Mouse (Mus musculus) kidney, embryonic 14.5 days (tissue): ENCODE data around the gene 1700066M21Rik. TPM values are rescaled to one million over a fixed set of nuclear protein-coding genes. Genes with fewer than 3 reads are reported as not detected.

Experiments used
- ATAC-seq: fragments of 200-750 bp; cut with Nextera tagmentation; 2 replicates; pipeline ENCODE4 v1.8.0; 2017; ENCODE audit warnings: moderate number of reproducible peaks, mild to moderate bottlenecking, moderate TSS enrichment, moderate library complexity; ENCODE audit not compliant: low FRiP score, low TSS enrichment
- H3K27ac ChIP-seq: fragments of 300-500 bp; sonication (generic); 2 replicates; pipeline ENCODE4 v1.5.1; 2014; ENCODE audit warnings: low read depth, mild to moderate bottlenecking, low read length, moderate library complexity, mixed read lengths
- H3K27me3 ChIP-seq: fragments of 300-500 bp; sonication (generic); 2 replicates; pipeline ENCODE4 v1.6.1; 2014; ENCODE audit warnings: mild to moderate bottlenecking, low read length; ENCODE audit not compliant: control insufficient read depth, insufficient read depth
- H3K36me3 ChIP-seq: fragments of 300-500 bp; sonication (generic); 2 replicates; pipeline ENCODE4 v1.6.1; 2014; ENCODE audit warnings: low read length, mixed read lengths; ENCODE audit not compliant: control insufficient read depth, insufficient read depth
- H3K4me1 ChIP-seq: fragments of 300-500 bp; sonication (generic); 2 replicates; pipeline ENCODE4 v1.6.1; 2014; ENCODE audit warnings: low read length, mixed read lengths; ENCODE audit not compliant: control insufficient read depth, insufficient read depth
- H3K4me2 ChIP-seq: fragments of 300-500 bp; sonication (generic); replicated peaks from 2 replicates; pipeline ENCODE4 v1.6.1; 2014; ENCODE audit warnings: low read depth, mild to moderate bottlenecking, low read length
- H3K4me3 ChIP-seq: fragments of 300-500 bp; sonication (generic); 2 replicates; pipeline ENCODE4 v1.5.1; 2014; ENCODE audit warnings: mild to moderate bottlenecking, low read length
- H3K9ac ChIP-seq: fragments of 300-500 bp; sonication (generic); 2 replicates; pipeline ENCODE4 v1.6.1; 2014; ENCODE audit warnings: low read depth, mild to moderate bottlenecking, low read length, moderate library complexity
- H3K9me3 ChIP-seq: fragments of 300-500 bp; sonication (generic); 2 replicates; pipeline ENCODE4 v1.6.1; 2016; ENCODE audit warnings: low read length; ENCODE audit not compliant: control insufficient read depth
- WGBS: fragments of 180-500 bp; shearing (Covaris S2); extraction: QIAGEN DNeasy Blood & Tissue Kit; methylation state at CpG from one replicate; pipeline ENCODE4 v1.1.7; 2014; 5-methylcytosine and 5-hydroxymethylcytosine counted together
- polyA plus RNA-seq: library from polyadenylated mRNA; unstranded; fragments of >200 nt; fragmentation: Nextera tagmentation; extraction: Ambion mirVana; gene quantifications from 2 replicates; pipeline ENCODE4 v1.2.1, GENCODE M21; 2014

1700066M21Rik gene
- polyA plus RNA-seq, result 10.9 and 12.8 TPM in 2 replicates

DNA sequence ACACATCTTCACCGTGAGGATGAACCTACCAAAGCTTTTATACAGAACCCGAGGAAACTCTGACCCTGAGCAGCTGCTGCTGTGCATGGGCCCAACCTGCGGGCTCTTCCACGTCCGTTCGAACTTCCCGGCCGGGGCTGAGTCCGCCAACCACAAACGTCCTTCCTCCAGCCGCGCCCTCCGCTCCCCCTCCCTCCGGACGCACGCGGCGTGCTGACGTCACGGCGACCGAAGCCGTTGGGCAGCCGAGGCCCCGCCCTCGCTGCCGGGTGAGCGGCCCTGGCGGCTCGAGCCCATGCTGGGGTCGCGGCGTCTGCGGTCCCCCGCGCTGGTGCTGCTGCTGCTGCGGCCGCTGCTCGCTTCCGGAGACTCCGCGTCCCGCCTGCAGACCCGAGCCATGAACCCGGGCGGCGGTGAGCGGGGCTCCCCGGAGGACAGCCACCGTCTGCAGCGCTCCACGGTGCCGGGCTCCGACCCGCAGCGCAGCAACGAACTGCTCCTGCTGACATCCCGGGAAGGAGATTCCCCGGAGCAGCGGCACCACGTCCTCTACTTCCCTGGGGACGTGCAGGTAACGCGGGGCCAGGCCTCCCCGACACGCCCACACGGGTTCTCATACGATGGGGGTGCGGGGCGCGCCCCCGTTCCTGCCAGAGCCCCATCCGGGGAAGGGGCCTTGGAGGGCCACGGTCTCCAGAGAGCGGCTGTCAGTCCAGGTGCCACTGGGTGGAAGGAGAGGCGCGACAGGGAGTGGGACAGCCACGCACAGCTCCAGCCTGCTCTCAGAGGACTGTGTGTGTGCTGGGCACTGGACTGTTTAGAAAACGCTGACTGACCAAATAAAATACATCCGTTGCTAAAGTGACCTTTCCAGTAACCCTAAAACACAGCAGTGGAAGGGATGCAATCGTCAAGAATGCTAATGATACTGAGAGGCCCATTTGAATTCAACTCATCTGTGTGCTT, at the start of gene 1700066M21Rik:
Gene 1700066M21Rik, plus strand, starts transcription at position 245 of the 966 bp plus-strand sequence.
- under 1% methylated on average over 81 of the region's 81 CpGs for WGBS
- ATAC-seq, result peak; percentile 98

DNA sequence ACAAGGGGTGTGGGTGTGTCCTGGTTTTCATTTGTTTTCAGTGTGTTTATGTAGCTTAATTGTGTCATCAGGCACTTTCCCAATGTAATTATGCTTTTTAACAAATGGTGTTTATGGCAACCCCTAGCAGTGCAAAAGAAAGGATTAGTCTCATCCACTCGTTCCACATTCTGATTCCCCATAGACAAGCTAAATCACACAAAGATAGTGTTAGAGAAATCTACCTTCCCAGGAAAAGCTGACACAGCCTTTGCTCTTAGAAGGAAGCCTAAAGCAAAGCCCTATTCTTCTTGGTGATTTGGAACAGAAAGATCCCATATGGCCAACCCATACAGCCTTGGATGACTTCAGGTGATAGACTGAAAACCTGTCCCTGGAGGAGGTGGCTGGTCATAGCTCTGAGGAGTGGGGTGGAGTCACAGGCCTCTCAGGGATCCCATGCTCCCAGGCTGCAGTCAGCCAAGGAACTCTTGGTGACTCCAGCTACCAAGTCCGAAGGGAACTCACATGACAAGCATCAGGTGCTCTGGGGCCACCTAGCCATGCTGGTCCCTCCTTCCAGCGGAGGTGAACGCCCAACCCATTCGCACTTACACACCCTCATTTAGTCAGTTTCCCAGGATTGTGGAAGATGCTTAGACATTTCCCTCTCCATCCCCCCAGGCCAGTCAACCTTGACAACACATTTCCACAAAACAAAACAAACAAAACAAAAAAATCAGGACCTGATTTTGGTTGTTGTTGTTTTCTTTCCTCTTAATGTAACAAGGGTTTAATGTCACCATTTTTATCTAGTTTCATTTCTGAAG, 47.9 kb upstream of the 1700066M21Rik start:
- Histone ChIP-seq H3K9ac (no peak overlapping the region), H3K36me3 (no peaks in the 10 kb centered on the region), H3K27ac (no peak overlapping the region), H3K9me3 (no peaks in the 10 kb centered on the region; the same call in 1 of the 2 replicates), H3K4me3 (no peak overlapping the region), H3K4me2 (no peak overlapping the region), H3K27me3 (no peaks in the 10 kb centered on the region), H3K4me1 (no peaks in the 10 kb centered on the region)
- ATAC-seq, result no peak
- WGBS, result 68% methylated on average over 5 of the region's 5 CpGs

More for the DNA sequence above, at the start of gene 1700066M21Rik:
- peak within 1 kb of the TSS; percentile 87 for H3K4me3 ChIP-seq
- no peaks in the 10 kb centered on the region for H3K9me3 ChIP-seq
- H3K36me3 ChIP-seq, result no peaks in the 10 kb centered on the region
- no peaks in the 10 kb centered on the region for H3K4me1 ChIP-seq
- H3K4me2 ChIP-seq, result peak within 1 kb of the TSS; percentile 81
- H3K27me3 ChIP-seq, result no peaks in the 10 kb centered on the region
- peak within 1 kb of the TSS; percentile 88 for H3K9ac ChIP-seq
- peak within 1 kb of the TSS; percentile 38; the same call in 1 of the 2 replicates for H3K27ac ChIP-seq

DNA sequence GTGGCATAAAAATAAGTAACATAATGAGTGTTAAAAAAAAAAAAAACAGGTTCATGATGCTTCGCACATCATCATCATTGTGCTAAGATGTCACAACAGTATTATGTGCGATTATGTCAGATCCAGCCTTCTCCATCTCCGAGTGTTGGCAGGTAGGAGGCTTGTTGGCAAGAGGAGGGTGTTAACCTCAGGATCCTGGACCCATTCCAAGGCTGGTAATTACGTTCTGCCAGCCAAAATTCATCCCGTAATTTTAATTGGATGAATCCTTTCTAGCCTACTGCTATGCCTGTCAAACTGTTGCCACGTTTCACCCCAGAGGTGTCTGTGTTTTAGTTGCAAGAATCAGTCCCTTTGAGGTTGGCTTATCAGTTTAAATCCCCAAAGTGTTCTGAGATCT, 47.2 kb upstream of the 1700066M21Rik start:
- H3K36me3 ChIP-seq, result no peaks in the 10 kb centered on the region
- no peak overlapping the region for H3K4me3 ChIP-seq
- no peak overlapping the region for H3K4me2 ChIP-seq
- no peaks in the 10 kb centered on the region; the same call in 1 of the 2 replicates for H3K9me3 ChIP-seq
- H3K27ac ChIP-seq, result no peak overlapping the region
- no peak for ATAC-seq
- H3K27me3 ChIP-seq, result no peaks in the 10 kb centered on the region
- WGBS, result 89% methylated on average over 6 of the region's 6 CpGs
- H3K9ac ChIP-seq, result no peak overlapping the region
- H3K4me1 ChIP-seq, result no peaks in the 10 kb centered on the region

DNA sequence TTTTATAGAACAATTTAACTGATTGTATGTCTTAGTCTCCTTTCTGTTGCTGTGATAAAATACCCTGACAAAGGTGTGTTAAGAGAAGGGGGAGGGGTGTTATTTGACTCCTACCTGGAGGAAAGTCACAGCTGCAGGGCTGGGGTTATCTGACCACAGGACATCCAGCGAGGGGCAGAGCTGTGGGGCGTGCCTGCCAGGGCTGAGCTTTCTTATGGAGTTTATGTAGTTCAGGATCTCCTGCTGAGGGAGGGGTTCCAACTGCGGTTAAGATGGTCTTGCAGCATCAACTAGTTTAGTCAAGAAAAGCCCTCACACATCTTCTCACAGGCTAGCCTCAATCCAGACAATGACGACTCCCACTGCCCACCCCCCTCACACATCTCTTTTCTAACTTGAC, 45.4 kb upstream of the 1700066M21Rik start:
- H3K4me2 ChIP-seq, result no peak overlapping the region
- WGBS, result 22% methylated on average over 4 of the region's 4 CpGs

DNA sequence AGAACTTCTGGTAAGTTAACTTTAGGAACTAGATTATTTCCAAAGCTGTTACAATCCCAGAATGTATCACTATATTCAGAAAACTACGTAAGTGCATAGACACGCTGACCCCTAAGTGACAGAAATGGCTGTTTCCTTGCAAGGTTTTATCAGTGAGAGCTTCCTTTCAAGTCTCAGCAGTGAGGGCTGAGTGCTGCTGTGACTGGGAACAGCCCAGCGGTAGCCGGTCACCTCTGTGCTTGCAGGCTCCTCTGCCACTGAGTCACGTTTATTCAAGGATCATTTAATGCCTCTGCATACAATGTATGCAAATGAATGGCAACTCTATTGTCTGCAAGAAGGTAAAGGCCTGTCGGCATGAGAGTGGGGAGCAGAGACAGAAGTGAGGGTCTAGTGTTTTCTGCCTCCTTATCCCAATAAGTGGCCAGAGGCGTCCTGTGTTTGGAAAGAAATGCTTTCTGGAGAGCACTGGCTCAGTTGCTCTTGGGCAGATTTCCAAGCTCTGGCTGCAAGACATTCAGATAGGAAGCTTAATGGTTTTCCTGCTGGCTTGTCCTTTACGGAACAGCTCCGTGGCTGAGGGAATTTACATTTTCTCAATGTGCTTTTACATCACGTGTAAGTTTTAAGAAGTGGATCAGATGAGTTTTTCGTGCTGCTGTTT, 43.7 kb upstream of the 1700066M21Rik start:
- Histone ChIP-seq H3K36me3 (no peaks in the 10 kb centered on the region), H3K9me3 (no peaks in the 10 kb centered on the region; the same call in 1 of the 2 replicates), H3K4me2 (no peak overlapping the region), H3K4me1 (no peaks in the 10 kb centered on the region), H3K27me3 (no peaks in the 10 kb centered on the region), H3K27ac (no peak overlapping the region), H3K4me3 (no peak overlapping the region), H3K9ac (no peak overlapping the region)
- WGBS, result 51% methylated on average over 11 of the region's 11 CpGs
- no peak for ATAC-seq

More for the DNA sequence above, 45.4 kb upstream of the 1700066M21Rik start:
- no peaks in the 10 kb centered on the region; the same call in 1 of the 2 replicates for H3K9me3 ChIP-seq
- H3K4me1 ChIP-seq, result no peaks in the 10 kb centered on the region
- H3K27ac ChIP-seq, result no peak overlapping the region
- H3K36me3 ChIP-seq, result no peaks in the 10 kb centered on the region
- ATAC-seq, result no peak
- no peak overlapping the region for H3K9ac ChIP-seq
- no peaks in the 10 kb centered on the region for H3K27me3 ChIP-seq
- no peak overlapping the region for H3K4me3 ChIP-seq

DNA sequence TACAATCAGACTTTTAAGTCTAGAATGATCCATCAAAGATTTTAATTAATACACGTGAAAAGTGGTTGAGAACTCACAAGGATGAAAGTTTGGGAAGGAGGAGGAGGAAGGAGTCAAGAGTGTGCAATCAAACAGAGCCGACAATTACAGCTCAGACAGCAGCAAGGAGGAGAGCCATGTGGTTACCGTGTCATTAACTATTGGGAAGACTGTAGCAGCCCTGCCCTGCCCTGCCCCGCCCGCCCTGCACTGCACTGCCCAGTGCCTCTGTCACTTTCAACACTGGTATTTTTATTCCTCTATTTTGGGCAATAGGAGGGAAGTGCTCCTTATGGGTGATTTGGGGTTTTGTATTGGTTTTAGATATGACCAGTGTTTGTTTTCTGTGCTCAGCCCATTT, 42.2 kb upstream of the 1700066M21Rik start:
- H3K4me1 ChIP-seq, result no peaks in the 10 kb centered on the region
- no peaks in the 10 kb centered on the region for H3K27me3 ChIP-seq
- H3K36me3 ChIP-seq, result no peaks in the 10 kb centered on the region
- no peak overlapping the region for H3K4me2 ChIP-seq
- no peak for ATAC-seq
- no peak overlapping the region for H3K4me3 ChIP-seq
- H3K9ac ChIP-seq, result no peak overlapping the region
- WGBS, result 40% methylated on average over 5 of the region's 5 CpGs
- H3K9me3 ChIP-seq, result no peaks in the 10 kb centered on the region; the same call in 1 of the 2 replicates
- no peak overlapping the region for H3K27ac ChIP-seq

DNA sequence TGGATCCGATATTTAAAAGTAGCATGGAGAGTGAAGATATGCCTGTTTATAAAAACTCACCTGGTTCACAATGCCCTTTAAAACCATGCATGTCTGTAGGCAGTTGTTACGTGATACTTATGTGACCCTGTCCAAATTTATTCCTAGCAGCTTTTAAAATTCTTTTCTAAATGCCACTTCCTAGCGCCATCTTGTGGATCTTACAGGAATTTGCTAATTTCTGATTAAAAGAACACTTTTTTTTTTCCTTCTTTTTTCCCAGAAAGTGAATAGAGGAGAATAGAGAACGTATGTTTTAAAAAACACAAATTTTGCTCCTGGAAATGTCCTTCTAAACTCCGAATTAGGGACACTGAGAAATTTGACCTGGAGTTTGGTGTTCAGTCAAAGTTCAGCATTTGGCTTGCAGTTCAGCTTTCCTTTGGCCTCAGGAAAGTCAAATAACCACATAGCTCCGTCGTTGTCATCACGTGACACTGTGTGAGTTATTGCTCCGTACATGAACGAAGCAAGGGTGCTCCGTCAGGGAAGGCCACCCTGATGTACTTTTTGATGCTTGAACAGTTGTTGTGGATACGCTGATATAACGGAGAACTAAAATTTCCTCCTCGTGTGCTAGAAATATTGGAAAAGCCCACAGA, 38.1 kb upstream of the 1700066M21Rik start:
- ATAC-seq, result no peak
- Histone ChIP-seq H3K9me3 (no peaks in the 10 kb centered on the region), H3K36me3 (no peaks in the 10 kb centered on the region), H3K27me3 (no peaks in the 10 kb centered on the region), H3K9ac (no peak overlapping the region), H3K4me1 (no peaks in the 10 kb centered on the region), H3K27ac (no peak overlapping the region), H3K4me2 (no peak overlapping the region), H3K4me3 (no peak overlapping the region)
- 51% methylated on average over 14 of the region's 14 CpGs for WGBS

DNA sequence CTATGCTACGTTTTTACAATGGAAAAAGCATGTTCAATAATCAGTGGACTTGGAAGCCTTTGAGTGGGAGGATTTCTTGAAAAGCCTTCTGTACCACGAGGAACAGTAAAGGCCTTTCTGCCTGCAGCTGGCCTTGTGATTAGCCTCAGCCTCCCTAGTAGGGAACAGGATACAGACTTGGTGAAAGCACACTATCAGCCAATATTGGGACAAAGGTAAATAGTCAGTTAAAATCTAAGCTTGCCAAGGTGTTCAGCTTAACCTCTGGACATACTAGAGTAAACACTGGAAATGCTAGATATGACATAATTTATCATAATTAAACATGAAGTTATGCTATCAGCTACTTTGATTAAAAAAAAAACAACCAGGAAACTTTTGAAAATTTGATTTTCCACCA, 36.2 kb upstream of the 1700066M21Rik start:
- Histone ChIP-seq H3K4me3 (no peak overlapping the region), H3K4me1 (no peaks in the 10 kb centered on the region), H3K4me2 (no peak overlapping the region), H3K36me3 (no peaks in the 10 kb centered on the region), H3K27ac (no peak overlapping the region), H3K27me3 (no peaks in the 10 kb centered on the region), H3K9ac (no peak overlapping the region), H3K9me3 (no peaks in the 10 kb centered on the region)
- WGBS, result 37% methylated on average over 2 of the region's 2 CpGs
- ATAC-seq, result no peak
